Mouse (Mus musculus) testis, adult 2 months (tissue): ENCODE measurements around the gene Ucn.

Experiments
- CTCF ChIP-seq: fragments of 200-500 bp; IDR thresholded peaks from 2 replicates; pipeline ENCODE4 v1.5.1; 2012; ENCODE audit warnings: low read depth, mild to moderate bottlenecking, inconsistent platforms, low read length, moderate library complexity; ENCODE audit not compliant: control insufficient read depth, insufficient read depth, insufficient replicate concordance
- POLR2A ChIP-seq: fragments of 200-500 bp; IDR thresholded peaks from 2 replicates; pipeline ENCODE4 v1.6.1; 2012; ENCODE audit warnings: low read depth, mild to moderate bottlenecking, inconsistent platforms, low read length, moderate library complexity; ENCODE audit not compliant: control insufficient read depth

- no peak for TF ChIP-seq CTCF
- no peak for TF ChIP-seq POLR2A
These were observed 46.2 kb downstream of the Ucn start for GRCm38 (mm10) chr5:31092231-31092975.
